Mouse (Mus musculus) forebrain, embryonic 11.5 days (tissue): ENCODE measurements around the gene Ccr6. TPM values are rescaled to one million over a fixed set of nuclear protein-coding genes. Genes with fewer than 3 reads are reported as not detected.
A peak's percentile ranks its signal among the peaks of the same experiment; 100 is the strongest.

ENCODE experiments used
- ATAC-seq: fragments of 200-750 bp; cut with Nextera tagmentation; replicated peaks from 2 replicates; pipeline ENCODE4 v1.8.0; 2017; ENCODE audit warnings: moderate TSS enrichment; ENCODE audit not compliant: low FRiP score
- DNase-seq: peaks from one replicate; pipeline ENCODE4 v3.0.0-alpha.2; 2017; ENCODE audit warnings: low spot score
- H3K27ac ChIP-seq: fragments of 300-500 bp; sonication (generic); 2 replicates; pipeline ENCODE4 v1.5.1; 2014; ENCODE audit warnings: low read depth, low read length
- H3K27me3 ChIP-seq: fragments of 300-500 bp; sonication (generic); 2 replicates; pipeline ENCODE4 v1.6.1; 2014; ENCODE audit warnings: mild to moderate bottlenecking, low read length, mixed read lengths; ENCODE audit not compliant: control insufficient read depth, insufficient read depth
- H3K36me3 ChIP-seq: fragments of 300-500 bp; sonication (generic); 2 replicates; pipeline ENCODE4 v1.6.1; 2014; ENCODE audit warnings: mild to moderate bottlenecking, low read length, moderate library complexity, mixed read lengths; ENCODE audit not compliant: control insufficient read depth, insufficient read depth
- H3K4me1 ChIP-seq: fragments of 300-500 bp; sonication (generic); replicated peaks from 2 replicates; pipeline ENCODE4 v1.6.1; 2014; ENCODE audit warnings: low read length, mixed read lengths; ENCODE audit not compliant: control insufficient read depth, insufficient read depth
- H3K4me2 ChIP-seq: fragments of 300-500 bp; sonication (generic); 2 replicates; pipeline ENCODE4 v1.6.1; 2014; ENCODE audit warnings: low read depth, mild to moderate bottlenecking, low read length, moderate library complexity, mixed read lengths; ENCODE audit not compliant: severe bottlenecking
- H3K4me3 ChIP-seq: fragments of 300-500 bp; sonication (generic); 2 replicates; pipeline ENCODE4 v1.5.1; 2014; ENCODE audit warnings: low read depth, low read length
- H3K9ac ChIP-seq: fragments of 300-500 bp; sonication (generic); 2 replicates; pipeline ENCODE4 v1.6.1; 2014; ENCODE audit warnings: low read length
- H3K9me3 ChIP-seq: fragments of 300-500 bp; sonication (generic); 2 replicates; pipeline ENCODE4 v1.6.1; 2016; ENCODE audit warnings: low read length, mixed read lengths; ENCODE audit not compliant: control insufficient read depth
- WGBS: fragments of 180-500 bp; shearing (Covaris S2); extraction: QIAGEN DNeasy Blood & Tissue Kit; methylation state at CpG from one replicate; pipeline ENCODE4 v1.1.7; 2014; 5-methylcytosine and 5-hydroxymethylcytosine counted together
- polyA plus RNA-seq: library from polyadenylated mRNA; unstranded; fragments of >200 nt; fragmentation: Nextera tagmentation; extraction: Ambion mirVana; gene quantifications from 2 replicates; pipeline ENCODE4 v1.2.1, GENCODE M21; 2014

Gene Ccr6
- polyA plus RNA-seq, 1 experiment from 2014 or later, result not detected

GRCm38 (mm10) chr17:8225166-8225565 is 10.7 kb upstream of the Ccr6 start:
- ATAC-seq (no peak), DNase-seq (peak; percentile 32)
- Histone ChIP-seq H3K4me2 (no peak overlapping the region), H3K9ac (no peak overlapping the region), H3K4me3 (no peak overlapping the region), H3K4me1 (no peaks in the 10 kb centered on the region), H3K27me3 (no peaks in the 10 kb centered on the region), H3K9me3 (no peaks in the 10 kb centered on the region), H3K36me3 (no peaks in the 10 kb centered on the region), H3K27ac (no peak overlapping the region)
- WGBS, result 89% methylated on average over 2 of the region's 2 CpGs

- H3K4me2 ChIP-seq, result no peak overlapping the region
- 74% methylated on average over 4 of the region's 4 CpGs for WGBS
- no peaks in the 10 kb centered on the region for H3K9me3 ChIP-seq
- no peaks in the 10 kb centered on the region for H3K4me1 ChIP-seq
- H3K27me3 ChIP-seq, result no peaks in the 10 kb centered on the region
- H3K36me3 ChIP-seq, result no peaks in the 10 kb centered on the region
- H3K27ac ChIP-seq, result no peak overlapping the region
- no peak for DNase-seq
- no peak overlapping the region for H3K9ac ChIP-seq
- H3K4me3 ChIP-seq, result no peak overlapping the region
- no peak for ATAC-seq
Observed at GRCm38 (mm10) chr17:8225746-8226145, 10.1 kb upstream of the Ccr6 start.

DNA sequence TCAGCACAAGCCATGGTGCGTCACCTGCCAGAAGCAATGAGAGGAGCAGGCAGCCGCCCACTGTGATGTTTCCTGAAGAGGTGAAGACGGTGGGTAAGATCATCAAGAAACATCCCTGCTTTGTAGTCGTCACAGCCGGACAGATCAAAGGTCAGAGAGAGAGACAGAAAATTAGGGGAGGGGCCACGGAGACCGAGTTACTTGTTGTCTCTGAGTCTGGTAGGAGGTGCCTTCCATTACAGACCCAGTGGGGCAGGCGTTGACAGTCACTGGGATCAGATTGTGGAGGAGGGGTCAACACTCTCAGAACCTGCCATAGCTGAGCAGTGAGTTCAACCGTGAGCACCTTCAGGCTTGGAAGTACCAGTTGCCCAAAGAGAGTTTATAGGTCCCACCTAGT is 7.2 kb upstream of the Ccr6 start:
- no peaks in the 10 kb centered on the region for H3K9me3 ChIP-seq
- no peak overlapping the region for H3K4me3 ChIP-seq
- no peak overlapping the region for H3K4me2 ChIP-seq
- H3K4me1 ChIP-seq, result no peaks in the 10 kb centered on the region
- no peak overlapping the region for H3K9ac ChIP-seq
- no peaks in the 10 kb centered on the region for H3K36me3 ChIP-seq
- no peaks in the 10 kb centered on the region for H3K27me3 ChIP-seq
- ATAC-seq, result no peak
- no peak for DNase-seq
- 65% methylated on average over 9 of the region's 9 CpGs for WGBS
- H3K27ac ChIP-seq, result no peak overlapping the region

- ATAC-seq, result no peak
- Histone ChIP-seq H3K9ac (no peak overlapping the region), H3K4me1 (no peaks in the 10 kb centered on the region), H3K36me3 (no peaks in the 10 kb centered on the region), H3K4me2 (no peak overlapping the region), H3K27me3 (no peaks in the 10 kb centered on the region), H3K27ac (no peak overlapping the region), H3K9me3 (no peaks in the 10 kb centered on the region), H3K4me3 (no peak overlapping the region)
- WGBS, result 91% methylated on average over 3 of the region's 3 CpGs
- DNase-seq, result no peak
Observed at GRCm38 (mm10) chr17:8229607-8230006, 6.2 kb upstream of the Ccr6 start.

DNA sequence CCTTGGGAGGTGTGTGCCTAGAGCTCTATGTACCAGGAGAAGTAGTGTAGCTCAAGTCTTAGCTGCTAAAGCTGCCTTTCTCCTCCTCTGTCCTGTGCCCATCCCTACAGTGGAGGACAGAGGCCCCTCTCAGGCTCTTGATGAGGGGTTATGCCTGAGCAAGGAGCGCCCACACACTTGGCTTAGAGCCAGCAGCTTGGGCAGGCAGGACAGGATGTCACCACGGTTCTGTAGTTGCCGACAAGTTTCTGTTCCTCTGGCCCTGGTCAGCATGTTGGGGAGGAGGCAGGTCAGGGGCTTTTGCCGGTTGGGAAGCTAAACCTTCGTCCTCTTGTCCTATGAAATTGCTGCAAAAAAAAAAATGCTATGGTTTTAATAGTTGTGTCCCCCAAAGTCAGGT is 3.8 kb upstream of the Ccr6 start:
- no peaks in the 10 kb centered on the region for H3K4me1 ChIP-seq
- no peak overlapping the region for H3K27ac ChIP-seq
- WGBS, result 84% methylated on average over 5 of the region's 5 CpGs
- no peak for DNase-seq
- no peaks in the 10 kb centered on the region for H3K9me3 ChIP-seq
- H3K9ac ChIP-seq, result no peak overlapping the region
- no peak overlapping the region for H3K4me2 ChIP-seq
- ATAC-seq, result no peak
- H3K27me3 ChIP-seq, result no peaks in the 10 kb centered on the region
- H3K4me3 ChIP-seq, result no peak overlapping the region
- H3K36me3 ChIP-seq, result no peaks in the 10 kb centered on the region

- Histone ChIP-seq H3K4me3 (no peak overlapping the region), H3K4me1 (no peaks in the 10 kb centered on the region), H3K27ac (no peak overlapping the region), H3K4me2 (no peak overlapping the region), H3K36me3 (no peaks in the 10 kb centered on the region), H3K9me3 (no peaks in the 10 kb centered on the region), H3K27me3 (no peaks in the 10 kb centered on the region), H3K9ac (no peak overlapping the region)
- DNase-seq, result no peak
- WGBS, result 79% methylated on average over 15 of the region's 15 CpGs
- no peak for ATAC-seq
Observed at GRCm38 (mm10) chr17:8233618-8234214, 2.1 kb upstream of the Ccr6 start.

DNA sequence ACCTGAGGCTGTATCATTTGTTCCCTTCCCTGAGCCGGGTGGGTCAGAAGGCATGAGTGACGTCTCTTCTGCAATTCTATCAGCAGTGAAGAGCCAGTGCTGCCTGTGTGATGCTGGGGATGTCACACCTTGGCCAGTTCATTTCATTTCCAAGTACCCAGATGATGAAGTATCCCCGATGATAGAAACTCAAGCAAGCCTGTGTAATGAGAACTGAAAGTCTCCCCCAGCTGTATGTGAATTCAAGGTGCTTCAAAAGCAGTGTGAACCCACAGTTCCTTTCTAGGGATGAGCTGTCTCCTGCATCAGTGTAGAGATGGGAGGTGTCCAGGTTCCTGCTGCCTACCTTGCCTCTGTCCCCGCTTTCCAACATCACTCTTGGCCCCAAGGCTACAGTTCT is 1.3 kb upstream of the Ccr6 start:
- DNase-seq, result no peak
- Histone ChIP-seq H3K9me3 (no peaks in the 10 kb centered on the region), H3K27me3 (no peaks in the 10 kb centered on the region), H3K36me3 (no peaks in the 10 kb centered on the region), H3K9ac (no peak overlapping the region), H3K4me3 (no peak overlapping the region), H3K4me2 (no peak overlapping the region), H3K4me1 (no peaks in the 10 kb centered on the region), H3K27ac (no peak overlapping the region)
- ATAC-seq, result no peak
- 84% methylated on average over 4 of the region's 4 CpGs for WGBS

GRCm38 (mm10) chr17:8238012-8238710 is 2.3 kb downstream of the Ccr6 start:
- no peak overlapping the region for H3K4me2 ChIP-seq
- no peak overlapping the region for H3K9ac ChIP-seq
- H3K27ac ChIP-seq, result no peak overlapping the region
- H3K4me1 ChIP-seq, result no peaks in the 10 kb centered on the region
- no peak for DNase-seq
- H3K4me3 ChIP-seq, result no peak overlapping the region
- no peaks in the 10 kb centered on the region for H3K27me3 ChIP-seq
- WGBS, result 87% methylated on average over 15 of the region's 15 CpGs
- H3K9me3 ChIP-seq, result no peaks in the 10 kb centered on the region
- no peaks in the 10 kb centered on the region for H3K36me3 ChIP-seq
- ATAC-seq, result no peak

- Histone ChIP-seq H3K36me3 (no peaks in the 10 kb centered on the region), H3K4me1 (no peaks in the 10 kb centered on the region), H3K27me3 (no peaks in the 10 kb centered on the region), H3K9ac (no peak overlapping the region), H3K4me2 (no peak overlapping the region), H3K27ac (no peak overlapping the region), H3K4me3 (no peak overlapping the region), H3K9me3 (no peaks in the 10 kb centered on the region)
- 71% methylated on average over 3 of the region's 3 CpGs for WGBS
- DNase-seq (no peak), ATAC-seq (no peak)
Observed at GRCm38 (mm10) chr17:8239561-8239960, 3.7 kb downstream of the Ccr6 start.
